Mouse (Mus musculus) liver, embryonic 14.5 days (tissue): Measurements from ENCODE around the gene Gadd45gip1. TPM values are rescaled to one million over a fixed set of nuclear protein-coding genes. Genes with fewer than 3 reads are reported as not detected.

ENCODE experiments used
- ATAC-seq: fragments of 200-750 bp; cut with Nextera tagmentation; 2 replicates; pipeline ENCODE4 v1.8.0; 2017; ENCODE audit warnings: moderate number of reproducible peaks, mild to moderate bottlenecking, moderate library complexity; ENCODE audit not compliant: insufficient read depth
- DNase-seq, 3 experiments: peaks; one replicate each; pipeline ENCODE4 v3.0.0-alpha.2; 2012 to 2013; ENCODE audit warnings: low read depth in 3 of 3, low spot score in 3 of 3
- H3K27ac ChIP-seq: fragments of 300-500 bp; sonication (generic); 2 replicates; pipeline ENCODE4 v1.5.1; 2014; ENCODE audit warnings: moderate library complexity, mild to moderate bottlenecking, control low read depth, inconsistent platforms
- H3K27me3 ChIP-seq: fragments of 300-500 bp; sonication (generic); 2 replicates; pipeline ENCODE4 v1.6.1; 2014; ENCODE audit warnings: mild to moderate bottlenecking, low read length, moderate library complexity; ENCODE audit not compliant: control insufficient read depth, insufficient read depth
- H3K36me3 ChIP-seq: fragments of 300-500 bp; sonication (generic); replicated peaks from 2 replicates; pipeline ENCODE4 v1.6.1; 2014; ENCODE audit warnings: low read depth; ENCODE audit not compliant: control insufficient read depth, insufficient read depth
- H3K4me1 ChIP-seq, 2 experiments: fragments of 200-500 bp in 1 of 2; fragments of 300-500 bp in 1 of 2; sonication (generic) in 1 of 2; replicated peaks; 2 replicates each; pipeline ENCODE4 v1.6.1; 2012 to 2014; ENCODE audit warnings: antibody characterized with exemption in 1 of 2, inconsistent platforms in 1 of 2, low read length in 1 of 2; ENCODE audit not compliant: control insufficient read depth in 2 of 2, insufficient read depth in 2 of 2
- H3K4me2 ChIP-seq: fragments of 300-500 bp; sonication (generic); 2 replicates; pipeline ENCODE4 v1.6.1; 2014; ENCODE audit warnings: low read depth, mild to moderate bottlenecking, control low read depth, moderate library complexity
- H3K4me3 ChIP-seq, 2 experiments: fragments of 200-500 bp in 1 of 2; fragments of 300-500 bp in 1 of 2; sonication (generic) in 1 of 2; 2 replicates each; pipeline ENCODE4 v1.5.1; 2012 to 2014; ENCODE audit warnings: low read depth in 2 of 2, low read length in 2 of 2, mild to moderate bottlenecking in 2 of 2, control low read depth in 1 of 2, inconsistent platforms in 1 of 2, moderate library complexity in 1 of 2; ENCODE audit not compliant: insufficient read depth in 1 of 2
- H3K9ac ChIP-seq: fragments of 300-500 bp; sonication (generic); replicated peaks from 2 replicates; pipeline ENCODE4 v1.6.1; 2014; ENCODE audit warnings: mild to moderate bottlenecking, control low read depth, moderate library complexity
- H3K9me3 ChIP-seq: fragments of 300-500 bp; sonication (generic); 2 replicates; pipeline ENCODE4 v1.6.1; 2016; ENCODE audit warnings: low read length, mixed read lengths; ENCODE audit not compliant: control insufficient read depth
- CTCF ChIP-seq: IDR thresholded peaks from 2 replicates; pipeline ENCODE4 v1.5.1; 2016; ENCODE audit warnings: antibody characterized with exemption, low read depth, control low read depth
- EP300 ChIP-seq: IDR thresholded peaks from 2 replicates; pipeline ENCODE4 v1.6.1; 2016; ENCODE audit warnings: antibody characterized with exemption, low read depth
- WGBS: fragments of 180-500 bp; shearing (Covaris S2); extraction: QIAGEN DNeasy Blood & Tissue Kit; methylation state at CpG from one replicate; pipeline ENCODE4 v1.1.7; 2014; ENCODE audit not compliant: insufficient replicate concordance; 5-methylcytosine and 5-hydroxymethylcytosine counted together
- polyA plus RNA-seq, 2 experiments: library from polyadenylated mRNA; depleted of rRNA in 1 of 2; stranded (reverse) in 1 of 2; unstranded in 1 of 2; fragments of >200 nt; fragmentation: Nextera tagmentation in 1 of 2; extraction: Ambion mirVana in 1 of 2; gene quantifications; 2 replicates each; pipeline versions ENCODE4 v1.2.1 to v1.2.3; 2012 to 2014

Gene Gadd45gip1
- polyA plus RNA-seq, 2 experiments: 31.0 to 50.2 TPM

DNA sequence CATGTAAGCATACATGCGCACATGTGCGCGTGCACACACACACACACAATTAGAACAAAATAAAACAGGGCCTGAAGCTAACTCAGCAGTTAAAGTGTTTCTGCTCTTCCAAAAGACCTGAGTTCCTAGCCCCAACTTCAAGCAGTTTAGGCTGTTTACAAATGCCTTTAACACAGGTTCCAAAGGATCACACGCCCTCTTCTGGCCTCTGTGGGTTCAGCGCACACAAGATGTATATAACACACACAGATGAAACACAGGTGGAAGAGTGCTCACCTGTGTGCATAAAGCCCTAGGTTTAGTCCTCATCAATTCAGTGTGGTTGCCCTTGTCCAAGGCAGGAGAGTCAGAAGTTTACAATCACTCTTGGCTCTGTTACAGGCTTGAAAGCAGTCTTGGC lies 25.3 kb upstream of the Gadd45gip1 start:
- H3K27ac ChIP-seq: no peak overlapping the region
- DNase-seq (no peak), ATAC-seq (no peak)
- H3K36me3 ChIP-seq: no peaks in the 10 kb centered on the region
- peaks cover 3 to 4% of the 10 kb centered on the region in 2 experiments; a peak in 3 of 4 replicates for H3K4me1 ChIP-seq
- no peak overlapping the region for H3K4me2 ChIP-seq
- H3K9me3 ChIP-seq: no peaks in the 10 kb centered on the region
- TF ChIP-seq EP300 (no peak), CTCF (peak; percentile 33)
- no peak overlapping the region for H3K4me3 ChIP-seq
- WGBS: 85% methylated on average over 5 of the region's 5 CpGs
- no peak overlapping the region for H3K9ac ChIP-seq
- H3K27me3 ChIP-seq: peaks cover 11% of the 10 kb centered on the region

DNA sequence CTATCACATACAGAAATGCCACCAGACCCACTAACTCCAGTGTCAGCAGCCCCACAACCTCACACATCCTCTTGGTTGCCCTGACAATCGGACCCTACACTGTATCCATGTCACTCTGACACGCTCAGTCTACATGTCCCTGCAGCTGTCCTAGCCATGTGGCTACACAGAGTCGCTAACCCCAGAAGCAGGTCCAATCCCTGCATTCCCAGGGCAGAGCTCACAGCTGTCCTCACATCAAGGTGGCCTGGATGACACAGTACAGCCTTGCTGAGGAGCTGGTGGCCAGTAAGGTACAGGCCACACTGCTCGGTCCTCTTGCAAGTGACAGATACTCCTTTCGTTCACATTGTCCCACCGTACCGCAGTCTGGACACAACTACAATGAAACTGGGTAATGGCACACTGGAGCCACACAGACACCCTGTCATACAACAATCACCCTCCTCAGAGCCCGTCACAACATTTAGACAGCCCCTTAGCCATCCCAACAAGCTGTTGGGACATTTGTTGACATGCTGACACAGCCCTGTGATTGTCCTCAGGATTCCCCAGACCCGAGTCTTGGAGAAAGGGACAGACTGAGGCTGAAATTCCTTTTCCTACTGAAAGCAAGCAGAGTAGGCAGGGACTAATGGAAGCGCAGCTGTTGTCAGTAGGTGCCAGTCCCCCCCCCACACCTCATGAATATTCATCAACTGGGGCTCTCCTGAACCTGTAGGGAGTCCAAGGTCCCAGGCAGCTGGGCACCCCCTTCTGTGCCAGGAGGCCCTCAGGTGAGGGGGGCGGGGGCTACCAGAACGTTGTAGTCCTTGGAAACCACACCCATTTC lies 22.0 kb upstream of the Gadd45gip1 start:
- peaks cover 18% of the 10 kb centered on the region for H3K27me3 ChIP-seq

DNA sequence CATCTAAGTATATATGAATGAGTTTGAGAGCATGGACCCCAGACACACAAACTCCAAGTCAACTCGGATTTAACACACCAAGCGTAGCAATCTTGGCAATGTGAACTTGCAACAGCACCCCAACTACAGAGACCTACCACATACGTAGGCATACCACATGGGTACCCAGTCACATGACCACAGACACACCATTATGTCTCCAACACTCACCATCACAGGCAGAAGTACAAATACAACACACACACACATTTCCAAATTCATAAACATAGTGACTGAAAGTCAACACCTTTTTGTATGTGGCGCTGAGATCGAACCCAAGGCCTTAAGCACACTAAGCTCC lies 21.4 kb upstream of the Gadd45gip1 start:
- Histone ChIP-seq H3K4me3 (no peak overlapping the region), H3K4me2 (no peak overlapping the region), H3K4me1 (peaks cover 3 to 6% of the 10 kb centered on the region in 2 experiments; a peak in 3 of 4 replicates), H3K9ac (no peak overlapping the region), H3K27me3 (peaks cover 20% of the 10 kb centered on the region), H3K9me3 (no peaks in the 10 kb centered on the region), H3K27ac (no peak overlapping the region), H3K36me3 (no peaks in the 10 kb centered on the region)
- TF ChIP-seq CTCF (no peak), EP300 (no peak)
- 72% methylated on average over 5 of the region's 5 CpGs for WGBS
- DNase-seq (no peak), ATAC-seq (no peak)

More for the DNA sequence above, 22.0 kb upstream of the Gadd45gip1 start:
- H3K27ac ChIP-seq: no peak overlapping the region
- H3K9me3 ChIP-seq: no peaks in the 10 kb centered on the region
- no peak overlapping the region for H3K4me3 ChIP-seq
- peaks cover 3 to 6% of the 10 kb centered on the region in 2 experiments; a peak in 3 of 4 replicates for H3K4me1 ChIP-seq
- ATAC-seq (no peak), DNase-seq (no peak)
- no peak overlapping the region for H3K9ac ChIP-seq
- no peak overlapping the region for H3K4me2 ChIP-seq
- TF ChIP-seq EP300 (no peak), CTCF (no peak)
- H3K36me3 ChIP-seq: no peaks in the 10 kb centered on the region
- WGBS: 67% methylated on average over 12 of the region's 12 CpGs

DNA sequence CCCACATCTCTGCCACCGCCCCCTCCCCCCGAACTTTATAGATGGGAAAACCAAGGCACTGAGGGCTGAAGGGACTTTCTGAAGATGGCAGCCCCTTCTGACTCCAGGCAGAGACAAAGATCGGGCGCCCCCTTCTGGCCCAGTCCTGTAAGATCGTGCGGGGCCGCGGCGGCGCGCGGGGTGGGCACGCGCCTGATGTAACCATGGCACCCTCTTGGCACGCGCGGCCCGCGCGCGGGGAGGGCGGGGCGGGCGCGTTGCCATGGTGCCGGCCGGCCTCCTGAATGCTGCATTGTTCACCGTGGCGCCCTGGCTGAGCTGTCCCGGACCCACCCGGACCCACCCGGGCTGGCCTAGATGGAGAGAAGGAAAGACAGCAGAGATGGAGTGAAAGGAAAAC lies 20.4 kb upstream of the Gadd45gip1 start:
- peak overlapping the region; percentile 7; the same call in 1 of the 2 replicates for H3K9ac ChIP-seq
- DNase-seq (peak; percentile 55 to 64 (median 59)), ATAC-seq (peak; percentile 55)
- peak overlapping the region in 1 of 2 experiments; percentile 42; a peak in 2 of 4 replicates for H3K4me3 ChIP-seq
- H3K9me3 ChIP-seq: no peaks in the 10 kb centered on the region
- peaks cover 14% of the 10 kb centered on the region for H3K27me3 ChIP-seq
- TF ChIP-seq EP300 (no peak), CTCF (peak; percentile 83)
- peaks cover 6 to 10% of the 10 kb centered on the region in 2 experiments for H3K4me1 ChIP-seq
- peak overlapping the region; percentile 66 for H3K4me2 ChIP-seq
- no peaks in the 10 kb centered on the region for H3K36me3 ChIP-seq
- under 1% methylated on average over 32 of the region's 32 CpGs for WGBS
- no peak overlapping the region for H3K27ac ChIP-seq

DNA sequence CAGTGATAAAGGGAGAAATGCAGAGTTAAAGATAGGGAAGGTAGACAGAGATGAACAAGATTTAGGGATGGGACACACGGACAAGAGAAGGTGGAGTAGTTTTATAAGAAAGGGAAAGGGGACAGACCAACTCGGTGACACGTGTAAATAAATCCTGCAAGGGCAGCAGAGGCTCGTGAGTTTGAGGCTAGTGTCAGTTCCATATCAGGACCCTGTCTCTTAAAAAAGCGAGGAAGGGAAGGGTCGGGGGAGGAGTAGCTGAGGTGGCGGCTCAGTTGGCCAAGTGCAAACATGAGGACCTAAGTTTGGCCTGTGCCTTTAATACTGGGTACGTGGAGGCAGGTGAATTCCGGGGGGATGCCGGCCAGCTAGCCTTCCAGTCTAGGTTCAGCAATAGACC lies 20.0 kb upstream of the Gadd45gip1 start:
- peaks cover 6 to 10% of the 10 kb centered on the region in 2 experiments for H3K4me1 ChIP-seq
- TF ChIP-seq CTCF (no peak), EP300 (no peak)
- ATAC-seq: no peak
- 44% methylated on average over 10 of the region's 10 CpGs for WGBS
- peak overlapping the region; percentile 66 for H3K4me2 ChIP-seq
- H3K36me3 ChIP-seq: no peaks in the 10 kb centered on the region
- peaks cover 14% of the 10 kb centered on the region for H3K27me3 ChIP-seq
- DNase-seq: no peak
- H3K27ac ChIP-seq: no peak overlapping the region
- peak overlapping the region in 1 of 2 experiments; percentile 42; a peak in 2 of 4 replicates for H3K4me3 ChIP-seq
- H3K9ac ChIP-seq: no peak overlapping the region
- H3K9me3 ChIP-seq: no peaks in the 10 kb centered on the region
